Mouse (Mus musculus): ENCODE measurements around the gene C77080. TPM values are rescaled to one million over a fixed set of nuclear protein-coding genes. Genes with fewer than 3 reads are reported as not detected.
A peak's percentile ranks its signal among the peaks of the same experiment; 100 is the strongest.

C77080 gene
- polyA plus RNA-seq, 1 experiment = 39.3 TPM

- peaks cover 9% of the 10 kb centered on the region for H3K36me3 ChIP-seq (ENCODE audit: control insufficient read depth, insufficient read depth, low read length)
- WGBS = 54% methylated on average over 1 of the region's 1 CpGs
These were observed 81.6 kb downstream of the C77080 start for GRCm38 (mm10) chr4:129179560-129179959.

GRCm38 (mm10) chr4:129172529-129172928 is 88.7 kb downstream of the C77080 start:
- no peak overlapping the region for H3K27ac ChIP-seq (ENCODE audit: insufficient read depth, low read depth, low read length)
- no peak for DNase-seq
- peaks cover 3% of the 10 kb centered on the region for H3K36me3 ChIP-seq (ENCODE audit: control insufficient read depth, insufficient read depth, low read length)

More at GRCm38 (mm10) chr4:129179560-129179959, 81.6 kb downstream of the C77080 start:
- Histone ChIP-seq H3K4me1 (ENCODE audit: control insufficient read depth, insufficient read depth, low read length) (peaks cover 5% of the 10 kb centered on the region; the same call in 1 of the 2 replicates), H3K27me3 (replicated peaks; ENCODE audit: control insufficient read depth, insufficient read depth, low read length) (no peaks in the 10 kb centered on the region), H3K4me3 (ENCODE audit: insufficient read depth, low read depth, low read length) (no peak overlapping the region), H3K27ac (ENCODE audit: insufficient read depth, low read depth, low read length) (no peak overlapping the region)
- no peak for TF ChIP-seq CTCF (conservative IDR thresholded peaks at IDR 0.05; ENCODE audit: insufficient read depth, insufficient read length, low read depth, low read length)
- no peak for TF ChIP-seq POLR2A (IDR thresholded peaks at IDR 0.05; ENCODE audit: low read depth, low read length)
- no peak for DNase-seq

More at GRCm38 (mm10) chr4:129172529-129172928, 88.7 kb downstream of the C77080 start:
- H3K4me1 ChIP-seq (ENCODE audit: control insufficient read depth, insufficient read depth, low read length) = no peaks in the 10 kb centered on the region
- H3K27me3 ChIP-seq (replicated peaks; ENCODE audit: control insufficient read depth, insufficient read depth, low read length) = no peaks in the 10 kb centered on the region
- WGBS = 81% methylated on average over 1 of the region's 1 CpGs
- TF ChIP-seq POLR2A (IDR thresholded peaks at IDR 0.05; ENCODE audit: low read depth, low read length) (no peak), CTCF (conservative IDR thresholded peaks at IDR 0.05; ENCODE audit: insufficient read depth, insufficient read length, low read depth, low read length) (peak; percentile 23; the same call in 1 of the 2 replicates)
- no peak overlapping the region for H3K4me3 ChIP-seq (ENCODE audit: insufficient read depth, low read depth, low read length)

Other genes starting within 250 kb of the C77080 start
- gene Rnf19b, start 203.1 kb downstream of the C77080 start, polyA plus RNA-seq (2012; rRNA removed) = 28.2 and 30.6 TPM in 2 replicates
- gene Tmem54, start 155.9 kb downstream of the C77080 start, polyA plus RNA-seq (2012; rRNA removed) = 9.3 and 9.9 TPM in 2 replicates
- 0.41 and 0.60 TPM in 2 replicates for gene Hpca, start 139.4 kb downstream of the C77080 start, polyA plus RNA-seq (2012; rRNA removed)
- gene Fndc5, start 124.4 kb downstream of the C77080 start, polyA plus RNA-seq (2012; rRNA removed) = 2.6 and 3.3 TPM in 2 replicates
- gene S100pbp, start 71.7 kb downstream of the C77080 start, polyA plus RNA-seq (2012; rRNA removed) = 12.6 and 13.6 TPM in 2 replicates
- 16.3 and 17.4 TPM in 2 replicates for gene Yars, start 71.6 kb downstream of the C77080 start, polyA plus RNA-seq (2012; rRNA removed)
- 0.46 and 0.69 TPM in 2 replicates for gene Sync, start 26.2 kb upstream of the C77080 start, polyA plus RNA-seq (2012; rRNA removed)
- 30.8 and 36.7 TPM in 2 replicates for gene Rbbp4, start 74.0 kb upstream of the C77080 start, polyA plus RNA-seq (2012; rRNA removed)
- gene Zbtb8os, start 74.3 kb upstream of the C77080 start, polyA plus RNA-seq (2012; rRNA removed) = 21.6 and 32.1 TPM in 2 replicates
- gene Zbtb8a, start 116.7 kb upstream of the C77080 start, polyA plus RNA-seq (2012; rRNA removed) = 4.9 and 5.4 TPM in 2 replicates
- gene Zbtb8b, start 179.4 kb upstream of the C77080 start, polyA plus RNA-seq (2012; rRNA removed) = 0.58 and 0.64 TPM in 2 replicates
- 25.3 and 28.7 TPM in 2 replicates for gene Bsdc1, start 200.2 kb upstream of the C77080 start, polyA plus RNA-seq (2012; rRNA removed)
- 0.10 TPM in 1 of 2 replicates, not detected in the other for gene Tssk3, start 229.6 kb upstream of the C77080 start, polyA plus RNA-seq (2012; rRNA removed)
- 0.94 and 1.1 TPM in 2 replicates for gene Fam229a, start 229.8 kb upstream of the C77080 start, polyA plus RNA-seq (2012; rRNA removed)